Mouse (Mus musculus): ENCODE results near the gene Mdfic.

- TF ChIP-seq POLR2A (IDR thresholded peaks at IDR 0.05; ENCODE audit: borderline replicate concordance, insufficient read depth, low read length): no peak
- no peak for TF ChIP-seq CTCF (IDR thresholded peaks at IDR 0.05; ENCODE audit: borderline replicate concordance, insufficient read depth, low read depth, low read length)
Measured at GRCm38 (mm10) chr6:15752160-15752559, 31.7 kb downstream of the Mdfic start.
